Mouse (Mus musculus): ENCODE data around the gene Adora2b. TPM values are rescaled to one million over a fixed set of nuclear protein-coding genes. Genes with fewer than 3 reads are reported as not detected.

Gene Adora2b
- 1.8 and 3.5 TPM in 2 replicates for polyA plus RNA-seq (2012; rRNA removed)

GRCm38 (mm10) chr11:62248401-62249244, at the start of gene Adora2b:
Gene Adora2b, plus strand, starts transcription at chr11:62248984.

GRCm38 (mm10) chr11:62280675-62281600, 32.2 kb downstream of the Adora2b start, which contains the start of the genes Zswim7 and Ttc19:
Gene Zswim7, minus strand, starts transcription at chr11:62281375.
Gene Ttc19, plus strand, starts transcription at chr11:62281473.

Other genes starting within 250 kb of the Adora2b start
- gene Zswim7, start 32.4 kb downstream of the Adora2b start, polyA plus RNA-seq (2012; rRNA removed) = 13.9 and 19.7 TPM in 2 replicates
- gene Ttc19, start 32.5 kb downstream of the Adora2b start, polyA plus RNA-seq (2012; rRNA removed) = 15.2 and 15.7 TPM in 2 replicates
- 8.6 and 10.8 TPM in 2 replicates for gene Pigl, start 209.5 kb downstream of the Adora2b start, polyA plus RNA-seq (2012; rRNA removed)
- 102 and 138 TPM in 2 replicates for gene Ncor1, start 209.6 kb downstream of the Adora2b start, polyA plus RNA-seq (2012; rRNA removed)

Measured in central nervous system, embryonic 11.5 days (tissue).